Mouse (Mus musculus): ENCODE measurements at regions not wholly inside any gene's neighbourhood (a gene's known extent, or its start where the extent isn't known, plus 50 kb on each side); places are given as distances from the start of the nearest gene placed in this dataset.

- CTCF ChIA-PET = no interaction called here
- POLR2A ChIA-PET = no interaction called here
These were observed 511.9 kb upstream of the Adgra3 start for GRCm38 (mm10) chr5:50570701-50571100.

DNA sequence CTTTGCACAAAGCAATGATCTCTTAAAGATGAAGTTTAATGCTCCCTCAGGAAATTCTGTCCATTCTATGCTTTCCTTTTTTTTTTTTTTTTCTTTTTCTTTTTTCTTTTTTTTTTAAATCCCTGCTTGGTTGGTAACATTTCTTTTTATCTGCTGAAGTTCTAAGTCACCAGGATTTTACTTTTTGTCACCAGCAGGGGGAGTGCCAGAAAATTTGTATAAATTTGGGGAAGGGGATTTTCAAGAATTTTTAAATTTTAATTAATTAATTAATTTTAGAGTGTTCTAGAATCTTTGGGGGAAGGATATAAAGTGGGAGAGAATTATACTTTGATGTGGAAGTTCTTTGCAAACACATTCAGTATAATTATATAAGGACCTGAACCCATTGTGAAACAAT, 492.3 kb upstream of the Adgra3 start:
- CTCF ChIA-PET = no interaction called here

DNA sequence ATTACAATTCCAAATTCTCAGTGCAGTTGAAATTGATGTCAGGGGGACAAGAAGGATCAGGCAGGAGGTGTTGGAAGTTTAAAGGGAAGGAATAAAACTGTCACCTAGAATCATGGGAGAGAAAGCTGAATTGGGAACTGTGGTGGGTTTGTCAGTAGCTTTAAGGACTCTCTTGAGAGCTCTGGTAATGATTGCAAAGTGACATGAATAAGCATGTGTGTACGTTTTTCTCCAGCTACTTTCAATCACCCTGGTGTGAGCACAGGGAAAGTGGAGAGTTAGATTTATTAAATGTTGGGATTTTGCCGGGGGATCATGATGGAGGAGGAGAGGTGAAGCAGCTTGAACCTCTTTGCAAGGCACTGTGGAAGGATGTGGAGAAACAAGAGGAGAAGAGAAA, 453.7 kb upstream of the Adgra3 start:
- CTCF ChIA-PET = interaction anchor here in 1 of 4 experiments (0.6 kb wide), 1 partner anchor 429 kb away, joined by 3 read pairs; no protein-coding TSS in a partner anchor
- POLR2A ChIA-PET = no interaction called here

More for the DNA sequence above, 492.3 kb upstream of the Adgra3 start:
- POLR2A ChIA-PET = no interaction called here

DNA sequence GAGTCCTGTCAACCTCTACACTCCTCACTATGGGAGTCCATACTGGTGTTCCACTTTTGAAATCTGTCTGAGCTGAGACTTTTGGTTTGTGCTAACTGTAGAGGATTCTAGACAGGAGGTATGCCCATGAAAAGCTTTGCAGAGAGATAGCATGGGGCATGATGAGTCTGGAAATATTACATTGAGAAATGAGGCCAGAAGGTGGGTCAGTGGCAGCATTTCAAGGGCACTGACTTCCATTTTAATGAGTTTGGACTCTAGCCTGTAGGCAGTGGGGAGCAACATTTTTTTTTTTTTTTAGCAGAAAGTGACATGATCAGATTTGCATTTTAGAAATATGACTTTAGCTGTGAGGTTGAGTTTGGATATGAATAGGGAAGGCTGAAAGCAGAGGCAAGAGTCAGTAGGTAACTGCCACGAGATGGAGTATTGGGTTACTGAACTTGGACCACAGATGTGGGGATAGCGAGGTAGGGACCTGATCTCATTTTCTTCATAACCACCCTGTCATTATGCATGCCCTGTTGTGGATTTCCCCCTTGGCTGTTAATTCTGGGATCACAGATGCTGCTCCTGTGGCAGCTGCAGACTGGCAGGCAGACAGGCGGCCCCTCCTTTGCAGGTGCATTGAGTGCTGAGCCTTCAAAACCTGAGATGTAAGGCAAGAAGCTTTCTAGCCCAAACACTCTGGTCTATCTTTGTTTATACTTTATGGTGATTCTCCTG, 451.1 kb upstream of the Adgra3 start:
- POLR2A ChIA-PET = no interaction called here
- CTCF ChIA-PET = no interaction called here

DNA sequence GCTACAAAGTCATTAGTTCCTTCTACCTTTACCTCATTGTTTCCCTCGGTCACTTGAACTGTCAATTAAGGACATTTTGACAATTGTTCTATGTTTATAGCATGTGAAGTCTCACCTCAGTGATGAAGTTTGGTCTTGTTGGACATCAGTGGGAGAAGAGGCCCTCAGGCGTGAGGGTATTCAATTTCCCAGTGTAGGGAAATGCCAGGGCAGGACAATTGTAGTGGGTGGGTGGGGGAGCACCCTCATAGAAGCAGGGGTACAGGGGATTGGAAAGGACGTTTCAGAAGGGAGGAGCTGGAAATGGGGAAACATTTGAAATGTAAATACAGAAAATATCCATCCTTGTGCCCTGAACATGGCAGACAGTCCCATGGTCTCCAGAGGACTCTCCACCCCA, 431.4 kb upstream of the Adgra3 start:
- ChIA-PET POLR2A (no interaction called here), CTCF (no interaction called here)

DNA sequence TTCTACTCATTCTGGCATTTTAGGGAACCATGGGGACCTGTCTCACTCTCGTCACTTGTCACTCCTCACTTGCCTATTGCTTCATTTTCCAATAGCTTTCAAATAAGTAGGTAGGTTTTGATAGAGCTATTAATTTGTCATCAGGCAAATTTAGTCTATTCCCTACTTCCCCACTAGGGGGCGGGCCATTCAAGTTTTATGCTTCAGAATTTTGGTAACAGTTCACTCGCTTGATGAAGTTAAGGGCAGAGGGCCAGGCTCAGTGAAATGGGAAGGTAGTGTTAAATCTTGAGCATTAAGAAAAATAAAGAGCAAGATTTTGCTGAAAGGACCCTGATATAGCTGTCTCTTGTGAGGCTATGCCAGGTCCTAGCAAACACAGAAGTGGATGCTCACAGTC, 418.2 kb upstream of the Adgra3 start:
- POLR2A ChIA-PET = no interaction called here
- CTCF ChIA-PET = interaction anchor here (0.6 to 1.3 kb wide), 15 partner anchors 8 to 1587 kb away, joined by 3 to 8 read pairs (median 3); no protein-coding TSS in a partner anchor

GRCm38 (mm10) chr5:50461491-50461890, 402.7 kb upstream of the Adgra3 start:
- ChIA-PET POLR2A (no interaction called here), CTCF (interaction anchor here in 1 of 4 experiments (1.9 kb wide), 1 partner anchor 15 kb away, joined by 7 read pairs; no protein-coding TSS in a partner anchor)

- CTCF ChIA-PET = no interaction called here
- POLR2A ChIA-PET = no interaction called here
These were observed 398.8 kb upstream of the Adgra3 start for GRCm38 (mm10) chr5:50457621-50458020.

DNA sequence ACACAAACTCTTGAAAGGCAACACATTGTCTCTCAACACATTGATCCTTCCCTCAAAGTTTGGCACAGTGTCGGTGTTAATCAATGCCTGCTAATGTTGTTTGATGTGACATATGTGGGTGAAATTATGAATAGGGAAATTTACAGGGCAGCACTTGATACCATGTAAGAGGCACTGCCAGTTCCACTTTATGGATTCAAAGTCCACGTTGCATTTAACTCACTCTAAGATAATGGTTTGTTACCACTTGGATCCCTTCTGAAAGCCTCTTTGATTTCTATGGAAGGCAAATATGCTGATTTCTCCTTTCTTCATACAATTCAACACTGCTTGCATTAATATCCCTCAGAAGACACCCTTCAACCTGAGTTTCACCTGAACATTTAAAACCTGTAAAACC, 395.6 kb upstream of the Adgra3 start:
- POLR2A ChIA-PET = no interaction called here
- CTCF ChIA-PET = no interaction called here

GRCm38 (mm10) chr5:50406923-50407322, 348.1 kb upstream of the Adgra3 start:
- CTCF ChIA-PET = no interaction called here
- POLR2A ChIA-PET = no interaction called here

DNA sequence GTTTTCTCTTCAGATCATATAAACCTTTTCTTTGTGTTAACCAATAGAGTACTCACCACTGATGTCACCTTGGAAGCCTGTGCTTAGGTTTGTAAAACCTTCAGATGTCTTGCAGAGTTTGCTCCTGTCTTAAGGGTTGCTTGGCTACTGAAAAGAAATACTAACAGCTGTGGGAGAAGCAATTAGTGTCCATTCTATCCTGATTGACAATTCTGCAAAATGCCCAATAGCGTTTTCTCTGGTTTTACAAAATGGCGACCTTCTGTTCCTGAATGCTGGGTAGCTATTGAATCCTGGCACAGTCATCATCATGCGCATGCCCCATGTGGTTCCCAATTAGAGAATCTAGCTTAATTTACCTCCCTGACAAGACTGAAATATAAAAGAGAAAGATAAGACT, 347.7 kb upstream of the Adgra3 start:
- ChIA-PET CTCF (no interaction called here), POLR2A (no interaction called here)

Measured in embryonic stem cell, embryonic (primary cell).